Mouse (Mus musculus) thymus, postnatal 36 days (tissue): Measurements from ENCODE around the gene Caln1.

Source experiments
- DNase-seq, 2 experiments: peaks; one replicate each; pipeline ENCODE4 v3.0.0; 2022; ENCODE audit warnings: mixed read lengths in 2 of 2

Gene Caln1

GRCm38 (mm10) chr5:130702361-130702760, 333.1 kb downstream of the Caln1 start:
- no peak for DNase-seq

- no peak for DNase-seq
Measured at GRCm38 (mm10) chr5:130704866-130705265, 335.6 kb downstream of the Caln1 start.

GRCm38 (mm10) chr5:130706202-130706855, 337.1 kb downstream of the Caln1 start:
- DNase-seq: no peak

- no peak for DNase-seq
Measured at GRCm38 (mm10) chr5:130707755-130708154, 338.5 kb downstream of the Caln1 start.

GRCm38 (mm10) chr5:130708616-130709015, 339.4 kb downstream of the Caln1 start:
- DNase-seq: no peak

- no peak for DNase-seq
Measured at GRCm38 (mm10) chr5:130711643-130712042, 342.4 kb downstream of the Caln1 start.

- DNase-seq: no peak
Measured at GRCm38 (mm10) chr5:130712281-130712680, 343.0 kb downstream of the Caln1 start.

GRCm38 (mm10) chr5:130715181-130715580, 345.9 kb downstream of the Caln1 start:
- no peak for DNase-seq

GRCm38 (mm10) chr5:130718385-130718784, 349.1 kb downstream of the Caln1 start:
- no peak for DNase-seq

GRCm38 (mm10) chr5:130742171-130742570, 372.9 kb downstream of the Caln1 start:
- no peak for DNase-seq

- no peak for DNase-seq
Measured at GRCm38 (mm10) chr5:130757517-130757916, 388.3 kb downstream of the Caln1 start.

- DNase-seq: no peak
Measured at GRCm38 (mm10) chr5:130765784-130766183, 396.5 kb downstream of the Caln1 start.

- DNase-seq: no peak
Measured at GRCm38 (mm10) chr5:130771061-130771741, 401.9 kb downstream of the Caln1 start.

- DNase-seq: no peak
Measured at GRCm38 (mm10) chr5:130772491-130772890, 403.2 kb downstream of the Caln1 start.

GRCm38 (mm10) chr5:130774946-130775345, 405.7 kb downstream of the Caln1 start:
- DNase-seq: no peak

- no peak for DNase-seq
Measured at GRCm38 (mm10) chr5:130792755-130793452, 423.6 kb downstream of the Caln1 start.

GRCm38 (mm10) chr5:130797713-130798112, 428.5 kb downstream of the Caln1 start:
- no peak for DNase-seq

- DNase-seq: no peak
Measured at GRCm38 (mm10) chr5:130810314-130810713, 441.1 kb downstream of the Caln1 start.

- no peak for DNase-seq
Measured at GRCm38 (mm10) chr5:130810846-130811245, 441.6 kb downstream of the Caln1 start.

GRCm38 (mm10) chr5:130811266-130811665, 442.0 kb downstream of the Caln1 start:
- DNase-seq: no peak

- DNase-seq: no peak
Measured at GRCm38 (mm10) chr5:130811966-130812365, 442.7 kb downstream of the Caln1 start.

- DNase-seq: no peak
Measured at GRCm38 (mm10) chr5:130812556-130812955, 443.3 kb downstream of the Caln1 start.

- no peak for DNase-seq
Measured at GRCm38 (mm10) chr5:130813089-130813488, 443.8 kb downstream of the Caln1 start.

GRCm38 (mm10) chr5:130815352-130815751, 446.1 kb downstream of the Caln1 start:
- no peak for DNase-seq
